ENCODE assay signal across 26 mouse cellular contexts in the genomic region with DNA sequence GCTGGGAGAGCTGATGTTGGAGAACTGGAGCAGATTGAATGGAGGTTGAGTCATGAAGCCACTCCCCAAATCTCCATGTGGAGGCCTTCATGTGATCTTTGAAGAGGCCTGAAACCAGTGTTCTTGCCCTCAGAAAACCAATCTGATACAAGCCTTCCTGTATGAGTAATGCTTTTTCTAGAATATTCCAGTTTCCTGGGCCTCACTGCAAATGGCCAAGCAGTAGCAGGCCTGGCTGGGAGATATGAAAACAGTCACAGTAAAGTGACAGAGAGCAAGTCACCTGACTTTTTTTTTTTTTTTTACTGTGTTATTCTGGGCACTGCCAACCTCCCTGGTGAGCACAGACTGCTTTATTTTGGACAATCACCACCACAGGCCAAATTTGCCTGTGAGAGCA.
DNase-seq lines count a peak whose midpoint lies in the region; ATAC-seq and TF ChIP-seq lines count a peak whose summit lies in the region.
"Had no signal": no experiment of that assay in that cellular context is flagged by ENCODE, and none has a peak within 500 bp of the region (broad histone marks: within the 10 kb centered on the region; RNA-seq: fewer than 3 reads in every experiment).

No protein-coding gene starts in this region.

- H3K4me3 ChIP-seq in CH12.LX (replicated peaks in 1 of 3; ENCODE audit: low read depth in 2 of 3, low read length in 2 of 3, poor library complexity in 1 of 3): no peak overlapping the region
- no peak overlapping the region for H3K4me3 ChIP-seq in stomach, postnatal 0 days (ENCODE audit: low read depth, low read length)
- H3K4me3 ChIP-seq in hindbrain, postnatal 0 days (ENCODE audit: low read length): no peak overlapping the region
- H3K4me3 ChIP-seq: embryonic facial prominence, embryonic 12.5 days; heart, embryonic 15.5 days; hindbrain, embryonic 10.5 days; kidney, embryonic 15.5 days; left cerebral cortex, adult 2 months; midbrain, embryonic 10.5 days; myocyte; neural tube, embryonic 13.5 days had no signal

- peaks cover 0 to 5% of the 10 kb centered on the region in 2 experiments; a peak in 1 of 4 replicates for H3K4me1 ChIP-seq in CH12.LX (ENCODE audit: control insufficient read depth in 1 of 2, insufficient read depth in 2 of 2)
- H3K4me1 ChIP-seq in stomach, postnatal 0 days (replicated peaks; ENCODE audit: control insufficient read depth, insufficient read depth): no peaks in the 10 kb centered on the region
- H3K4me1 ChIP-seq in hindbrain, postnatal 0 days (ENCODE audit: insufficient read depth, low read length): no peaks in the 10 kb centered on the region
- H3K4me1 ChIP-seq: embryonic facial prominence, embryonic 12.5 days; hindbrain, embryonic 10.5 days; kidney, embryonic 15.5 days; midbrain, embryonic 10.5 days; neural tube, embryonic 13.5 days had no signal

- H3K27me3 ChIP-seq in CH12.LX (replicated peaks): no peaks in the 10 kb centered on the region
- H3K27me3 ChIP-seq in stomach, postnatal 0 days (ENCODE audit: control insufficient read depth, insufficient read depth, low read length): no peaks in the 10 kb centered on the region
- H3K27me3 ChIP-seq in hindbrain, postnatal 0 days (ENCODE audit: insufficient read depth, low read length): no peaks in the 10 kb centered on the region
- H3K27me3 ChIP-seq: embryonic facial prominence, embryonic 12.5 days; heart, embryonic 15.5 days; kidney, embryonic 15.5 days; neural tube, embryonic 13.5 days had no signal

- dilution Hi-C loops in CH12.LX (cut with MboI; ENCODE audit: extremely low pct_ligation_motif_present, extremely low pct_unique_long_range_greater_than_20kb, low sequenced_read_pairs): no loop called here

- H3K27ac ChIP-seq in CH12.LX (ENCODE audit: insufficient read depth, low read depth): no peak overlapping the region
- no peak overlapping the region for H3K27ac ChIP-seq in stomach, postnatal 0 days (replicated peaks)
- no peak overlapping the region for H3K27ac ChIP-seq in hindbrain, postnatal 0 days
- H3K27ac ChIP-seq: embryonic facial prominence, embryonic 12.5 days; heart, embryonic 15.5 days; hindbrain, embryonic 10.5 days; kidney, embryonic 15.5 days; left cerebral cortex, adult 2 months; midbrain, embryonic 10.5 days; neural tube, embryonic 13.5 days had no signal

- H3K36me3 ChIP-seq in CH12.LX (replicated peaks in 1 of 2; ENCODE audit: control insufficient read depth in 1 of 2, insufficient read depth in 1 of 2, low read length in 1 of 2): no peaks in the 10 kb centered on the region
- H3K36me3 ChIP-seq in stomach, postnatal 0 days (ENCODE audit: control insufficient read depth, insufficient read depth, low read length): no peaks in the 10 kb centered on the region
- no peaks in the 10 kb centered on the region for H3K36me3 ChIP-seq in hindbrain, postnatal 0 days (ENCODE audit: insufficient read depth, low read length)
- H3K36me3 ChIP-seq: embryonic facial prominence, embryonic 12.5 days; heart, embryonic 15.5 days; hindbrain, embryonic 10.5 days; kidney, embryonic 15.5 days; midbrain, embryonic 10.5 days; neural tube, embryonic 13.5 days had no signal

- intact Hi-C loops in left cerebral cortex, postnatal 10 days (cut with DNase I): no loop called here

- no peak for TF ChIP-seq CTCF in CH12.LX (conservative IDR thresholded peaks at IDR 0.05 in 1 of 2, IDR thresholded peaks at IDR 0.05 in 1 of 2; ENCODE audit: low read depth in 2 of 2, low read length in 2 of 2)
- no peak for TF ChIP-seq CTCF in stomach, postnatal 0 days (IDR thresholded peaks at IDR 0.05; ENCODE audit: low read depth)
- no peak for TF ChIP-seq CTCF in hindbrain, postnatal 0 days (IDR thresholded peaks at IDR 0.05; ENCODE audit: low read depth)

- H3K9ac ChIP-seq in CH12.LX (ENCODE audit: insufficient read depth, low read depth): no peak overlapping the region
- no peak overlapping the region for H3K9ac ChIP-seq in stomach, postnatal 0 days (ENCODE audit: low read length)
- H3K9ac ChIP-seq in hindbrain, postnatal 0 days (replicated peaks; ENCODE audit: low read length): no peak overlapping the region
- H3K9ac ChIP-seq: embryonic facial prominence, embryonic 12.5 days; forebrain, postnatal 0 days; heart, embryonic 15.5 days; kidney, embryonic 15.5 days; neural tube, embryonic 13.5 days had no signal

- no peak for TF ChIP-seq POLR2A in CH12.LX (IDR thresholded peaks at IDR 0.05; ENCODE audit: low read depth, low read length)

- no peak for ATAC-seq in stomach, postnatal 0 days (ENCODE audit: low FRiP score, low TSS enrichment)
- no peak for ATAC-seq in hindbrain, postnatal 0 days
- ATAC-seq: forebrain, postnatal 0 days; hindbrain, embryonic 16.5 days; intestine, postnatal 0 days; midbrain, embryonic 16.5 days had no signal

- no peak for TF ChIP-seq RAD21 in CH12.LX (IDR thresholded peaks at IDR 0.05; ENCODE audit: low read depth, low read length)

- TF ChIP-seq EP300 in CH12.LX (IDR thresholded peaks at IDR 0.05; ENCODE audit: low read length): no peak
- TF ChIP-seq EP300 in stomach, postnatal 0 days (optimal IDR thresholded peaks at IDR 0.05): no peak

- no peak overlapping the region for H3K4me2 ChIP-seq in CH12.LX (ENCODE audit: insufficient read depth, low read depth, poor library complexity, severe bottlenecking)
- no peak overlapping the region for H3K4me2 ChIP-seq in stomach, postnatal 0 days (replicated peaks; ENCODE audit: low read depth)
- no peak overlapping the region for H3K4me2 ChIP-seq in hindbrain, postnatal 0 days (ENCODE audit: low read depth, low read length)
- H3K4me2 ChIP-seq: embryonic facial prominence, embryonic 12.5 days; heart, embryonic 15.5 days; kidney, embryonic 15.5 days; neural tube, embryonic 13.5 days had no signal

- no peaks in the 10 kb centered on the region for H3K79me2 ChIP-seq in CH12.LX (replicated peaks; ENCODE audit: control insufficient read depth, extremely low read depth, insufficient read depth, poor library complexity, severe bottlenecking)

- in situ Hi-C loops in CH12.LX (cut with MboI; ENCODE audit: low pct_ligation_motif_present, low pct_unique_long_range_greater_than_20kb, low sequenced_read_pairs): no loop called here

- H3K9me3 ChIP-seq in CH12.LX (replicated peaks; ENCODE audit: low read length): peaks cover 3% of the 10 kb centered on the region
- H3K9me3 ChIP-seq in stomach, postnatal 0 days (ENCODE audit: control insufficient read depth, low read length): no peaks in the 10 kb centered on the region
- no peaks in the 10 kb centered on the region for H3K9me3 ChIP-seq in hindbrain, postnatal 0 days (ENCODE audit: low read length)
- H3K9me3 ChIP-seq: embryonic facial prominence, embryonic 12.5 days; heart, embryonic 15.5 days; kidney, embryonic 15.5 days; midbrain, embryonic 10.5 days had no signal

- DNase-seq in 3T3-L1 (ENCODE audit: low read depth, low spot score) (peak; percentile 53), CH12.LX (ENCODE audit: extremely low read depth) (peak; percentile 17)
- peak; percentile 75 for DNase-seq in cerebellum, adult 11-12 months
- DNase-seq in cerebellum, postnatal 10 days: peak; percentile 76 to 81
- DNase-seq in stomach, postnatal 0 days (ENCODE audit: low spot score): no peak
- DNase-seq in left cerebral cortex, postnatal 10 days (ENCODE audit: extremely low spot score in 1 of 2, low spot score in 2 of 2): no peak
- DNase-seq in hindbrain, postnatal 0 days (ENCODE audit: low spot score): no peak
- DNase-seq: adrenal gland, postnatal 36 days; forebrain, postnatal 0 days; gastrocnemius, postnatal 14 days; kidney, postnatal 36 days; layer of hippocampus, adult 9-11 months; lung, postnatal 10 days; retina, postnatal 1 day; thymus, postnatal 25 days had no signal

TF ChIP-seq in CH12.LX, 34 proteins besides CTCF, POLR2A, EP300 and RAD21:
- TF ChIP-seq BHLHE40 (IDR thresholded peaks at IDR 0.05; ENCODE audit: low read depth, low read length): 0 out of 2 replicates have a peak, but pooled peaks have one; percentile 26
- TF ChIP-seq ZNF384 (IDR thresholded peaks at IDR 0.05; ENCODE audit: low read depth, low read length): peak; percentile 69
- TF ChIP-seq MYC (IDR thresholded peaks at IDR 0.05; ENCODE audit: low read depth, low read length): no peak

Comparison
In these comparisons a context has a peak if more than half of its experiments do, and no peak if none do; other contexts are left out.
1. DNase-seq: peak in 3T3-L1 (single experiment), CH12.LX (single experiment), cerebellum, adult 11-12 months (single experiment) and cerebellum, postnatal 10 days (2 of 2); none in stomach, postnatal 0 days (single experiment), left cerebral cortex, postnatal 10 days (0 of 2) and hindbrain, postnatal 0 days (single experiment).